Mouse (Mus musculus): ENCODE results near the gene Sox13.
"Not testable (repeated sequence)": the region's sequence is repeated elsewhere in the genome, so short reads cannot be mapped to it uniquely, and the experiment has no call there.

Gene Sox13

DNA sequence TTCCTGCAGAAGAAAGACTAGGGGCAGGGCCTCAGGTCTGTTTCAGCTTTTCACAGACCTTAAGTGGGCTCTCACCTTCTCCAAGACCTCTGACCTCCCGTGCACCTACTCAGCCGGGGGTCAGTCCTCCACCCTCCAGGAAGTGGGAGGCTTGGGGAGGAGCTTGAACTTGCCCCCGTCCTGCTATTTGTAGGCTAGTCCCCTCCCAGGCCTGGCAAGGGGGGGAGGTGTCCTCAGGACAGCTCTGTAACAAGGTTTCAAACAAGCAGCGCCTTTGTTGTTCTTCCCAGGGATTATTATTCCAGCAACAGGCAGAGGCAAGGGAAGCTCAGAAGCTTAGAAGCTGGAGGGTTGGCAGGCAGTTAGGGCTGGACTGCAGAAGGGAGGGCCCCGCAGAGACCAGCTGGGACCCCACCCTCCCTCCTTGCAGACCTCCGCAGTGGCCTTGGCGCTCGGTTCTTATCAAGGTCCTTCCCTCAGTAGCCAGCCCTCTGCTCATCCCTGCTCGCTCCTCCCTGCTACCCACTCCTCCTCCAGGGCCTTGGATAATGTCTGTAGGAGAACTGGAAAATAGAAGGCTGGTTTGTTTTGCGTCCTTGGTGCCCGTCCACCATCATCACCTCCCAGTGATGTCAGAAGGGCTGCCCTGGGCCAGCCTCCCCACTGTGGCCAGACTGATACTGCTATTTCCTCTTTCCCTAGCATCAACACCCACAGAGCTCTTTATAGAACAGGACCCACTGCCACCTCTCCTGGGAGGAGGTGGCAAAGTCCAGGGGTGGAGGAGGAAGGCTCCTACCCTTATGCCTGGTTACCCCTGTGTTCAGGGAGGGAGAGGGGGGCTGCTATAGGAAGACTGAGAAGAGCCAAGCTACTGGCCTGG lies 56.3 kb downstream of the Sox13 start:
- DNase-seq (ENCODE audit: low spot score in 2 of 2), result no peak

GRCm38 (mm10) chr1:133366951-133367605 lies 57.1 kb downstream of the Sox13 start:
- DNase-seq (ENCODE audit: low spot score in 2 of 2), result no peak

GRCm38 (mm10) chr1:133364890-133365289 lies 59.3 kb downstream of the Sox13 start:
- no peak for DNase-seq (ENCODE audit: low spot score in 2 of 2)

GRCm38 (mm10) chr1:133364022-133364630 lies 60.1 kb downstream of the Sox13 start:
- DNase-seq (ENCODE audit: low spot score in 2 of 2), result no peak

DNA sequence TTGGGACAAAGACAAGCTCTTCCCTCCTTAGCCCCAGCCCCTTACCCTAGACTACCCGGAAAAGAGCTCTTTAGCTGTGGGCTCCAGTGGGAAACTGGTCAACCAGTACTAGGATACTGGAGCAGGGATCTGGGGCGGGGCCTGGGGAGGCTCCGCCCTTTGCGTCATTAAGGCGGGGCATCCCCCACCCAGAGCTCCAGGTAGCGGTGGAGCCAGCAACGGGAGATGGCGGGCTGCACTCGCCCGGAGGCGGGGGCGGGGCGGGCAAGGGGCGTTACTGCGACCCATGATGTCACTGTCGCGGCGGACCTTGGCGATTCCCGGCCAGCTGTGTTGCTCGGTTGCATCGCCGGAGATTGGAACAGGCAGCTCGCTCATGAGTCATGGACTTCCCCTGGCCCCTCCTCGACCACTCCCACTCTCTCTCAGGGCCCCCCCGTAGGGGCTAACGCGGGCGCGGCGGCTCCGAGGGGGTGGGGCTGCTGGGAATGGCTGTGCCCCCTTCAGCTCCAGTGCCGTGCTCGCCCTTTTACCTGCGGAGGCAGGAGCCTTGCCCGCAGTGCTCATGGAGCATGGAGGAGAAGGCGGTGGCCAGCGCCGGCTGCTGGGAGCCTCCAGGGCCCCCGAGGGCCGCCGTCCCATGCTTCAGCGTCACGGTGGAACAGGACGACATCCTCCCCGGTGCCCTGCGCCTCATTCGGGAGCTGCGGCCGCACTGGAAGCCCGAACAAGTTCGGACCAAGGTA lies 60.7 kb downstream of the Sox13 start, which contains the start of gene Etnk2:
TSS of gene Etnk2 (plus strand) at position 297 of the 746 bp plus-strand sequence.
- DNase-seq (ENCODE audit: low spot score in 2 of 2), result peak; percentile 70 to 79

GRCm38 (mm10) chr1:133362103-133362502 lies 62.1 kb downstream of the Sox13 start:
- no peak for DNase-seq (ENCODE audit: low spot score in 2 of 2)

- DNase-seq (ENCODE audit: low spot score in 2 of 2), result no peak
Observed at GRCm38 (mm10) chr1:133361006-133361405, 63.2 kb downstream of the Sox13 start.

- DNase-seq (ENCODE audit: low spot score in 2 of 2), result no peak
Observed at GRCm38 (mm10) chr1:133356330-133356729, 67.8 kb downstream of the Sox13 start.

- DNase-seq (ENCODE audit: low spot score in 2 of 2), result no peak
Observed at GRCm38 (mm10) chr1:133355912-133356311, 68.3 kb downstream of the Sox13 start.

DNA sequence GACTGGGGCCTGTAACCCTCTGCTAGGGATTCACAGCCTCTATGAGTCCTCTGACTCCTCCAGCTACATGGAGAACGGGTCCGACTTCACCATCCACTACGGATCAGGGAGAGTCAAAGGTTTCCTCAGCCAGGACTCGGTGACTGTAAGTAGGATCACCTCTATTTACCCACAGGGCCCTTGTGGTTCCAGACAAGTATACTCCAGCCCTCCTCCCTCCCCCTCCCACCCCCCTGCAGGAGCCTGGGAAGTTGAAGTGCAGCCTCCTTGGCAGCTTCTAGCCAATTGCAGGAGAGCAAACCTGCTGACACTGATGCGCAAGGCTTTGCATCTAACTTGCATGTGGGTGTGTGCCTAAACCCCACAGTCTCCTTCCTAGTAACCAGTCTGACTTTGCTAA lies 68.7 kb downstream of the Sox13 start:
- no peak for DNase-seq (ENCODE audit: low spot score in 2 of 2)

GRCm38 (mm10) chr1:133353371-133353809 lies 70.8 kb downstream of the Sox13 start:
- DNase-seq (ENCODE audit: low spot score in 2 of 2), result peak; percentile 40 to 72

- DNase-seq (ENCODE audit: low spot score in 2 of 2), result no peak
Observed at GRCm38 (mm10) chr1:133351762-133352161, 72.4 kb downstream of the Sox13 start.

DNA sequence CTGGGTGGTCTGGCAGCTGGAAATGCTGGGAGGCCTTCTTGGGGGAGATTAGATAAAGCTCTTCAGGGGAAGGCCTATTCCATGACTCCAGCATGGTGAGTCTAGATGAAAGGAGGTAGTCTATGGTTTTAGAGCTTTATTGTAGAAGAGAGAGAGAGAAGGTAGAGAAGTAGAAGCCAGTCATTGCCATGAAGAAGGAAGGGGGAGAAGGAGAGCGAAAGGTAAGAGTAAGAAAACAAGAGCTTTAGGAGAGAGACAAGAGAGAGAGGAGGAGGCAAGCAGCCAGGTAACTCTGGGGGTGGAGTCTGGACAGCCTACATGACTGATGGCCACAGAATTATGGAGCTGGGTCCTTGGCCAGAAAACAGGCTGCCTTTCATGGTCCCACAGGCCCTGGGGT lies 74.0 kb downstream of the Sox13 start, which contains the start of gene Ren1:
TSS of gene Ren1 (plus strand) at position 301 of the 400 bp plus-strand sequence.
- no peak for DNase-seq (ENCODE audit: low spot score in 2 of 2)

DNA sequence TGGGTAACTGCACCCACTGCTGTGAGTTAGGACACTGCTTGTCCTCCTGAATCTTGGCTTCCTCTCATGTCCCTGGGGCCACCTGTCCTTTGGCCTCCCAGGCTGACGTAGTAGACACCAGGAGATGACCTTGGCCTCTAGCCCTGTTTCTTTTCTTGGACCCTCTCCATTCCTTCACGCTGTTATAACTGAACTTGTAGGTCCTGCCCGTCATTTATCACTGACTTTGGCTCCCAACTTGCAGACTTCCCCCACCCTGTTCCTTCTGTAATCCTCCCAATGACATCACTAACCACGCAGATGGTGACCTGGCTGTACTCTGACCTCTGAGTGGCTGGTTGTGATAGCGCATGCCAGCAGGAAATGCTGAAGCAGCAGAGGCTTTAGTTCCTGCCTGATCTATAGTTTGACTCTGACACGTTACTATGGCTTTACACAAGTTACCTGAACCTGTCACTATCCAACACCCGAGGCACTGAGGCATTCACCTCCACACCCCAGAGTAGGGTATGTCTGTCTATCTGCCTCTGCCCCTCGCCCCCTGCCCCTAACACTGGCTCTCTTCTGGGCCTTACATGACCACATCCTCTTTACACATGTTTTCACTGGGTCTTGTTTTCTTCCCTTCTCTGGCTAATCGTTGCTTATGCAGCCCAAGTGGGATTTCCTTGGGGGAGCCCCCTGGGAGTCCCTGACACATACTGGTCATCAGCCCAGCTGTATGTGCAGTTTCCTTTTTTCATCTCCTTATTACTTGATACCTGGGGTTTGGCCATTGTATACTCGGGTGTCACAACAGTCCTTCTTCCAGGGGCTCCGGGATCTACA lies 76.3 kb downstream of the Sox13 start:
- DNase-seq (ENCODE audit: low spot score in 2 of 2), result no peak

GRCm38 (mm10) chr1:133347226-133347625 lies 77.0 kb downstream of the Sox13 start:
- DNase-seq (ENCODE audit: low spot score in 2 of 2), result no peak

DNA sequence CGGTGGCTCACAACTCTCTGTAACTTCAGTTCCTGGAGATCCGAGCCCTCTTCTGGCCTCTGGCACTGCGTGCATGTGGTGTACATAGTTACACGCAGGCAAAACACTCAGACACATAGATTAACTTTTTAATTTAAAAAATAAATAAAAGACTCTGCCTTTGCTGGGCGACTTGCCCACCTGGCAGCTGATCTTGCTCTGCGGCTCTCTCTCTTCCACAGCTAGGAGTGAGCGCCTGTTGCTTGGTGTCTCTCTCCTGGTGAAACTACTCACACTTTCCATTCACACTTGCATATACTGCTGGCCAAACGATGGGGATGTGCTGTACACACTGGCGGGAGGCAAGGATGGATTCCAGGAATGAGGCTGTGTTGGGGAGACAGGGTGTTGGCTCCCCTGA lies 77.6 kb downstream of the Sox13 start:
- DNase-seq (ENCODE audit: low spot score in 2 of 2), result no peak

- no peak for DNase-seq (ENCODE audit: low spot score in 2 of 2)
Observed at GRCm38 (mm10) chr1:133344357-133344756, 79.8 kb downstream of the Sox13 start.

DNA sequence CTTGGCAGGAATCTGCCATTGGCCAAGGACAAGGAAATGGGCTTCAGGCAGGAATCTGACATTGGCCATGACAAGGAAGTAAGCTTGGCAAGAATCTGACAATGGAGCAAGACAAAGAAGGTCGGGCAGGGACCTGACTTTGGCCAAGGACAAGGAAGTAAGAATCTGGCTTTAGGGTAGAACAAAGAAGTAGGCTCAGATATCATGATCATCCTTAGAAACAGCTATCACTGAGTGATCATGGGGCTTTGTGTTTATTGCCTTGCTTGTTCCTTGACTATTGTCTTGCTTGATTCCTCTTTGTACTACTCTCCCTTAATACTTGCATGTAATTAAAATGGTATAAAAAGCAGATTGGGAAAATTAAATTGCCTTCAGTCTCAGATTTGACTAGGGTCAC lies 83.8 kb downstream of the Sox13 start:
- not testable (repeated sequence) for DNase-seq (ENCODE audit: low spot score in 2 of 2)

- DNase-seq (ENCODE audit: low spot score in 2 of 2), result no peak
Observed at GRCm38 (mm10) chr1:133333937-133334336, 90.2 kb downstream of the Sox13 start.

- no peak for DNase-seq (ENCODE audit: low spot score in 2 of 2)
Observed at GRCm38 (mm10) chr1:133332656-133333430, 91.3 kb downstream of the Sox13 start.
